Mouse (Mus musculus) neural tube, embryonic 15.5 days (tissue): Measurements from ENCODE around the gene Inpp5d. TPM values are rescaled to one million over a fixed set of nuclear protein-coding genes. Genes with fewer than 3 reads are reported as not detected.
"Not testable (repeated sequence)": the region's sequence is repeated elsewhere in the genome, so short reads cannot be mapped to it uniquely, and the experiment has no call there.

Source experiments
- ATAC-seq: fragments of 200-750 bp; cut with Nextera tagmentation; 2 replicates; pipeline ENCODE4 v1.8.0; 2017; ENCODE audit warnings: mild to moderate bottlenecking, moderate TSS enrichment, moderate library complexity; ENCODE audit not compliant: low FRiP score
- H3K27ac ChIP-seq: fragments of 300-500 bp; sonication (generic); replicated peaks from 2 replicates; pipeline ENCODE4 v1.5.1; 2015; ENCODE audit warnings: mild to moderate bottlenecking, inconsistent platforms
- H3K27me3 ChIP-seq: fragments of 300-500 bp; sonication (generic); replicated peaks from 2 replicates; pipeline ENCODE4 v1.6.1; 2015; ENCODE audit warnings: inconsistent platforms
- H3K36me3 ChIP-seq: fragments of 300-500 bp; sonication (generic); 2 replicates; pipeline ENCODE4 v1.6.1; 2015; ENCODE audit warnings: inconsistent platforms
- H3K4me1 ChIP-seq: fragments of 300-500 bp; sonication (generic); 2 replicates; pipeline ENCODE4 v1.6.1; 2015; ENCODE audit warnings: inconsistent platforms
- H3K4me2 ChIP-seq: fragments of 300-500 bp; sonication (generic); 2 replicates; pipeline ENCODE4 v1.6.1; 2015; ENCODE audit warnings: inconsistent platforms, mild to moderate bottlenecking, moderate library complexity
- H3K4me3 ChIP-seq: fragments of 300-500 bp; sonication (generic); replicated peaks from 2 replicates; pipeline ENCODE4 v1.5.1; 2015; ENCODE audit warnings: mild to moderate bottlenecking, inconsistent platforms
- H3K9ac ChIP-seq: fragments of 300-500 bp; sonication (generic); replicated peaks from 2 replicates; pipeline ENCODE4 v1.6.1; 2015; ENCODE audit warnings: mild to moderate bottlenecking, inconsistent platforms
- H3K9me3 ChIP-seq: fragments of 300-500 bp; sonication (generic); replicated peaks from 2 replicates; pipeline ENCODE4 v1.6.1; 2016; ENCODE audit warnings: inconsistent platforms
- WGBS: fragments of 180-500 bp; shearing (Covaris S2); methylation state at CpG from one replicate; pipeline ENCODE4 v1.1.7; 2015; ENCODE audit warnings: mixed read lengths; 5-methylcytosine and 5-hydroxymethylcytosine counted together
- polyA plus RNA-seq: library from polyadenylated mRNA; unstranded; fragments of >200 nt; fragmentation: Nextera tagmentation; extraction: Ambion mirVana; gene quantifications from 2 replicates; pipeline ENCODE4 v1.2.1, GENCODE M21; 2015

Gene Inpp5d
- polyA plus RNA-seq, 1 experiment from 2014 or later, result 3.2 TPM

- Histone ChIP-seq H3K4me1 (0 out of 2 replicates have a peak, but pooled peaks cover 4% of the 10 kb centered on the region), H3K27me3 (no peaks in the 10 kb centered on the region), H3K4me3 (no peak overlapping the region), H3K9me3 (no peaks in the 10 kb centered on the region), H3K36me3 (no peaks in the 10 kb centered on the region), H3K27ac (no peak overlapping the region), H3K4me2 (no peak overlapping the region), H3K9ac (no peak overlapping the region)
- ATAC-seq, result no peak
- 81% methylated on average over 4 of the region's 4 CpGs for WGBS
Observed at GRCm38 (mm10) chr1:87659618-87659960, 39.5 kb downstream of the Inpp5d start.

GRCm38 (mm10) chr1:87660740-87661139 is 40.6 kb downstream of the Inpp5d start:
- no peak for ATAC-seq
- no peaks in the 10 kb centered on the region for H3K36me3 ChIP-seq
- no peak overlapping the region for H3K27ac ChIP-seq
- no peak overlapping the region for H3K4me3 ChIP-seq
- WGBS, result 77% methylated on average over 1 of the region's 1 CpGs
- H3K9me3 ChIP-seq, result no peaks in the 10 kb centered on the region
- H3K4me1 ChIP-seq, result 0 out of 2 replicates have a peak, but pooled peaks cover 4% of the 10 kb centered on the region
- no peak overlapping the region for H3K9ac ChIP-seq
- no peaks in the 10 kb centered on the region for H3K27me3 ChIP-seq
- no peak overlapping the region for H3K4me2 ChIP-seq

GRCm38 (mm10) chr1:87663992-87664391 is 43.9 kb downstream of the Inpp5d start:
- no peak for ATAC-seq
- H3K9ac ChIP-seq, result no peak overlapping the region
- H3K36me3 ChIP-seq, result no peaks in the 10 kb centered on the region
- WGBS, result 68% methylated on average over 2 of the region's 2 CpGs
- H3K27ac ChIP-seq, result no peak overlapping the region
- no peak overlapping the region for H3K4me3 ChIP-seq
- no peaks in the 10 kb centered on the region for H3K4me1 ChIP-seq
- no peak overlapping the region for H3K4me2 ChIP-seq
- H3K27me3 ChIP-seq, result no peaks in the 10 kb centered on the region
- no peaks in the 10 kb centered on the region for H3K9me3 ChIP-seq

DNA sequence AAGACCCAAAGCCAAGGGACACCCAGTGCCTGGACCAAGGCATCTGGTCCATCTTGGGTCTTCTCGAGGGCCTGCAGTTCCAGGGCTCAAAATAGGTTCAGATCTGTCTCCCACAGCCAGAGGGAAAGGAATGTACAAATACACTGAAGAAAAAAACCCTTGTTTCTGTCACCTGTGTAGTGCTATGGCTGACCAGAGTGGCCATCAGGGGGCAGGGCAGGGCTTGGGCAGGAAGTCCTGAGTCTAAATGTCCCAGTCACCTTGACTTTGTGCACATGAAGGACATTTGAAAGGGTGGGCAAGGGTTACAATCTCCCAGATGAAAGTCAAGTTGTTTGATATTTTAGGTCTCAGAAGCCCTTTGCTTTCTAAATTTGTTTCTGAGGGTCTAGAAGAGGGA is 46.9 kb downstream of the Inpp5d start:
- H3K4me1 ChIP-seq, result peaks cover 10% of the 10 kb centered on the region
- H3K27me3 ChIP-seq, result no peaks in the 10 kb centered on the region
- no peak overlapping the region for H3K4me2 ChIP-seq
- H3K36me3 ChIP-seq, result no peaks in the 10 kb centered on the region
- no peak overlapping the region for H3K27ac ChIP-seq
- no peak for ATAC-seq
- no peak overlapping the region for H3K9ac ChIP-seq
- 55% methylated on average over 1 of the region's 1 CpGs for WGBS
- H3K4me3 ChIP-seq, result no peak overlapping the region
- no peaks in the 10 kb centered on the region for H3K9me3 ChIP-seq

- no peaks in the 10 kb centered on the region for H3K27me3 ChIP-seq
- WGBS, result 91% methylated on average over 7 of the region's 7 CpGs
- no peak overlapping the region for H3K4me2 ChIP-seq
- H3K36me3 ChIP-seq, result no peaks in the 10 kb centered on the region
- H3K4me1 ChIP-seq, result peaks cover 10% of the 10 kb centered on the region
- no peak for ATAC-seq
- H3K27ac ChIP-seq, result no peak overlapping the region
- no peak overlapping the region for H3K9ac ChIP-seq
- no peak overlapping the region for H3K4me3 ChIP-seq
- H3K9me3 ChIP-seq, result no peaks in the 10 kb centered on the region
Observed at GRCm38 (mm10) chr1:87668300-87668699, 48.2 kb downstream of the Inpp5d start.

GRCm38 (mm10) chr1:87671483-87671882 is 51.4 kb downstream of the Inpp5d start:
- WGBS, result 46% methylated on average over 4 of the region's 4 CpGs
- ATAC-seq, result peak; percentile 65
- Histone ChIP-seq H3K36me3 (no peaks in the 10 kb centered on the region), H3K4me3 (no peak overlapping the region), H3K27ac (no peak overlapping the region), H3K9ac (no peak overlapping the region), H3K9me3 (no peaks in the 10 kb centered on the region), H3K27me3 (no peaks in the 10 kb centered on the region), H3K4me2 (no peak overlapping the region), H3K4me1 (peaks cover 10% of the 10 kb centered on the region)

- no peak overlapping the region for H3K4me2 ChIP-seq
- no peaks in the 10 kb centered on the region for H3K36me3 ChIP-seq
- H3K27ac ChIP-seq, result no peak overlapping the region
- H3K27me3 ChIP-seq, result no peaks in the 10 kb centered on the region
- H3K4me1 ChIP-seq, result peaks cover 10% of the 10 kb centered on the region
- no peak overlapping the region for H3K4me3 ChIP-seq
- no peak overlapping the region for H3K9ac ChIP-seq
- no peak for ATAC-seq
- no peaks in the 10 kb centered on the region for H3K9me3 ChIP-seq
- 77% methylated on average over 9 of the region's 9 CpGs for WGBS
Observed at GRCm38 (mm10) chr1:87673822-87674604, 53.9 kb downstream of the Inpp5d start.

- Histone ChIP-seq H3K4me3 (no peak overlapping the region), H3K4me1 (peaks cover 5% of the 10 kb centered on the region), H3K4me2 (no peak overlapping the region), H3K27me3 (no peaks in the 10 kb centered on the region), H3K9ac (no peak overlapping the region), H3K27ac (no peak overlapping the region), H3K9me3 (no peaks in the 10 kb centered on the region), H3K36me3 (no peaks in the 10 kb centered on the region)
- no peak for ATAC-seq
- 86% methylated on average over 6 of the region's 6 CpGs for WGBS
Observed at GRCm38 (mm10) chr1:87676006-87676405, 55.9 kb downstream of the Inpp5d start.

DNA sequence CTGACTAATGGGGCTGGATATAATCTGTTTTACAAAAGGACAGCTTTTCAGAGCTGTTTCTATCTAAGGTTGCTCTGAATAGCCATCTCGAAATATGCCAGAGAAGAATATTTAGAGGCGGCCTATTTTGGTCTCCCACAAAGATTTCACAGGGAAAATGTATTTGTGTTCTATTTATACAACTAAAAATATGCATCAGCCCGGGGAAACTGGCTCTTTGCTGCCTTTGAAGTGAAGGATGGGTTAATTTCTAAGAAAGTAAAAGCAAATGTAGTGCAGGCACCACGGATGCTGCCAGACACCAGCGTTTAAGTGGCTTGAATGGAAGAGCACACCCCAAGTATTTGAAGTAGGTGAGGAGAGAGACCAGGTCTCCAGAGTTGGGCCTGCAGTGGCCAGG is 59.0 kb downstream of the Inpp5d start:
- Histone ChIP-seq H3K9me3 (no peaks in the 10 kb centered on the region), H3K4me2 (no peak overlapping the region), H3K9ac (no peak overlapping the region), H3K4me1 (no peaks in the 10 kb centered on the region), H3K27ac (no peak overlapping the region), H3K36me3 (no peaks in the 10 kb centered on the region), H3K27me3 (no peaks in the 10 kb centered on the region), H3K4me3 (no peak overlapping the region)
- 82% methylated on average over 5 of the region's 5 CpGs for WGBS
- ATAC-seq, result no peak

DNA sequence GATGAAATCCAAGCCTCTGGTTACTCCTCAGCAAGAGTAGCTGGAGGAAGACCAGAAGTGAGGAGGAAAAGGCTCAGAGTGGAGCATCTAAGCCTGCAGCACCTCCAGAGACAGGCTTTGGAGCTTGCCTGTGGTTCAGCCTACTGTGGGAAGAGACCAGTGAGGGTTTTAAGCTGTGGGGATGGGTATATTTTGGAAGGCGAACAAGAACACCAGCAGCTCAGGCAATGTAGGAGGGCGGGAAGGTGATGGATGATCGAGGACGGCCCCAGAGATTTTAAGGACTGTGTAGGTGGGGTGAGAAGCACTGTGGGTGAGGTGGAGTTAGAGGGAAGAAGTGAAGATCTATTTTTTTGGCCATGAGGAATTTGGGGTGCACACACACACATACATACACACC is 60.8 kb downstream of the Inpp5d start:
- no peak for ATAC-seq
- Histone ChIP-seq H3K36me3 (no peaks in the 10 kb centered on the region), H3K4me2 (no peak overlapping the region), H3K9ac (no peak overlapping the region), H3K27me3 (no peaks in the 10 kb centered on the region), H3K4me1 (no peaks in the 10 kb centered on the region), H3K9me3 (no peaks in the 10 kb centered on the region), H3K4me3 (no peak overlapping the region), H3K27ac (no peak overlapping the region)
- WGBS, result 89% methylated on average over 4 of the region's 4 CpGs

DNA sequence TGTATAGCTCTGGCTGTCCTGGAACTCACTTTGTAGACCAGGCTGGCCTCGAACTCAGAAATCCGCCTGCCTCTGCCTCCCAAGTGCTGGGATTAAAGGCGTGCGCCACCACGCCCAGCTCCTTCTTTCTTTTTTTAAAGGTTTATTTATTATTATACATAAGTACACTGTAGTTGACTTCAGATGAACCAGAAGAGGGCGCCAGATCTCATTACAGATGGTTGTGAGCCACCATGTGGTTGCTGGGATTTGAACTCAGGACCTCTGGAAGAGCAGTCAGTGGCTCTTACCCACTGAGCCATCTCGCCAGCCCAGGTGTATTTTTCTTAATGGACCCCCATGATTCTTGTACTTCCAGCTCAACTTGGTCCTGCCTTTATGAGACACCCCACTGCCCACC is 62.4 kb downstream of the Inpp5d start:
- not testable (repeated sequence) for H3K4me1 ChIP-seq, H3K9me3 ChIP-seq, H3K4me2 ChIP-seq, ATAC-seq, H3K27me3 ChIP-seq, H3K27ac ChIP-seq, H3K4me3 ChIP-seq, H3K9ac ChIP-seq, H3K36me3 ChIP-seq
- 86% methylated on average over 7 of the region's 7 CpGs for WGBS

GRCm38 (mm10) chr1:87684071-87684470 is 64.0 kb downstream of the Inpp5d start:
- no peaks in the 10 kb centered on the region for H3K9me3 ChIP-seq
- no peak for ATAC-seq
- no peak overlapping the region for H3K9ac ChIP-seq
- no peak overlapping the region for H3K27ac ChIP-seq
- 93% methylated on average over 5 of the region's 5 CpGs for WGBS
- no peaks in the 10 kb centered on the region for H3K27me3 ChIP-seq
- H3K4me1 ChIP-seq, result peaks cover 7% of the 10 kb centered on the region; the same call in 1 of the 2 replicates
- no peak overlapping the region for H3K4me2 ChIP-seq
- no peak overlapping the region for H3K4me3 ChIP-seq
- no peaks in the 10 kb centered on the region for H3K36me3 ChIP-seq
